Mouse (Mus musculus): ENCODE measurements at regions not wholly inside any gene's neighbourhood (a gene's known extent, or its start where the extent isn't known, plus 50 kb on each side); places are given as distances from the start of the nearest gene placed in this dataset.
"Not testable (repeated sequence)": the region's sequence is repeated elsewhere in the genome, so short reads cannot be mapped to it uniquely, and the experiment has no call there.

GRCm38 (mm10) chr12:79982497-79982896, 130.3 kb downstream of the Zfp36l1 start:
- H3K9me3 ChIP-seq; H3K27ac ChIP-seq; H3K4me3 ChIP-seq; H3K27me3 ChIP-seq (ENCODE audit: poor library complexity, severe bottlenecking); H3K36me3 ChIP-seq (replicated peaks); DNase-seq (ENCODE audit: extremely low spot score, low spot score): not testable (repeated sequence)
- 84% methylated on average over 1 of the region's 1 CpGs for whole genome bisulfite sequencing
- H3K4me1 ChIP-seq: peaks cover 34% of the 10 kb centered on the region

- Histone ChIP-seq H3K9me3 (no peaks in the 10 kb centered on the region), H3K4me3 (no peak overlapping the region), H3K36me3 (replicated peaks) (no peaks in the 10 kb centered on the region), H3K4me1 (peaks cover 28% of the 10 kb centered on the region), H3K27ac (0 out of 2 replicates have a peak overlapping the region, but pooled peaks have one; percentile 17), H3K27me3 (ENCODE audit: poor library complexity, severe bottlenecking) (no peaks in the 10 kb centered on the region)
- WGBS: 91% methylated on average over 4 of the region's 4 CpGs
- DNase-seq (ENCODE audit: extremely low spot score, low spot score): no peak
Measured at GRCm38 (mm10) chr12:79980711-79981110, 132.1 kb downstream of the Zfp36l1 start.

DNA sequence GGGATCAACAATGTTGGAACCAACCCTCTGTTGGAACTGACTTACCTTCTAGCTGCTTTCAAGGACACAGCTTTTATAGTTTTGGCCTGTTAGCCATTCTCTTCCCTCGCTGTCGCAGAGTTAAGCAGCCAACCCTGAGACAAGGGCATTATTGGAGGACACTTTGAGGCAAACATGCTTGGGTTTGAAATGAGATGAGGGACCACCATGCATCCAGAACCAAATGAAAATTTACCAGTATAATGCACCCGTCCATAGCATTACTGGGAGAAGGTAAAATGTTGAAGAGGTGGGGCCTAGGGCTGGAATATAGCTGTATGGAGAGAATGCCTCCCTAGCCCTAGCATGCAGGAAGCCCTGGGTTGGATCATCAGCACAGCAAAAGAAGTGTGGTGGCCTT, 135.7 kb downstream of the Zfp36l1 start:
- H3K27me3 ChIP-seq (ENCODE audit: poor library complexity, severe bottlenecking): no peaks in the 10 kb centered on the region
- WGBS: 97% methylated on average over 3 of the region's 3 CpGs

GRCm38 (mm10) chr12:79975466-79976239, 137.2 kb downstream of the Zfp36l1 start:
- Histone ChIP-seq H3K4me3 (no peak overlapping the region), H3K4me1 (peaks cover 45% of the 10 kb centered on the region), H3K9me3 (no peaks in the 10 kb centered on the region; the same call in 1 of the 2 replicates), H3K27me3 (ENCODE audit: poor library complexity, severe bottlenecking) (no peaks in the 10 kb centered on the region), H3K27ac (peak overlapping the region; percentile 78), H3K36me3 (replicated peaks) (no peaks in the 10 kb centered on the region)
- WGBS: 75% methylated on average over 9 of the region's 9 CpGs
- DNase-seq (ENCODE audit: extremely low spot score, low spot score): no peak

More for the DNA sequence above, 135.7 kb downstream of the Zfp36l1 start:
- no peak overlapping the region for H3K4me3 ChIP-seq
- no peaks in the 10 kb centered on the region for H3K36me3 ChIP-seq (replicated peaks)
- no peak for DNase-seq (ENCODE audit: extremely low spot score, low spot score)
- no peaks in the 10 kb centered on the region; the same call in 1 of the 2 replicates for H3K9me3 ChIP-seq
- no peak overlapping the region for H3K27ac ChIP-seq
- peaks cover 30% of the 10 kb centered on the region for H3K4me1 ChIP-seq

DNA sequence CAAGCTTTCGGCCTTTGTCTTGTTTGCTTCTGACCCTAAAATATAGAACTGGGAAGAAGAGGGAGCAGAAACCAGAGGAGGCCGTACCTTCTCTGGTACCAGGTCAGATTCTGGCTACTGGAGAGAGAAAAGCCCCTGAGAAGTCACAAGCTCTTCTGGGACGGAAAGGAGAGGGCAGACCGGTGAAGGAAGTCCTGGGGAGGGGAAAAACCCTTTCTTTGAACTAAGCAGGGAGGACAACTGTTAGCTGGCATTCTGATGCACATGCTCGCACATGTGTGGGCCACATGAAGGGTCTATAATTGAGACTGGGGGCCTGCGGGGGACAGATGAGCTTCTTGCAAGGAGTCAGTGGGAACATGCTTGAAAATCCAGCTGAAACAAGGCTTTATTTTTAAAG, 137.8 kb downstream of the Zfp36l1 start:
- no peak overlapping the region for H3K4me3 ChIP-seq
- H3K9me3 ChIP-seq: no peaks in the 10 kb centered on the region; the same call in 1 of the 2 replicates
- peak overlapping the region; percentile 78 for H3K27ac ChIP-seq
- WGBS: 79% methylated on average over 6 of the region's 6 CpGs
- DNase-seq (ENCODE audit: extremely low spot score, low spot score): no peak
- peaks cover 51% of the 10 kb centered on the region for H3K4me1 ChIP-seq
- H3K36me3 ChIP-seq (replicated peaks): no peaks in the 10 kb centered on the region
- no peaks in the 10 kb centered on the region for H3K27me3 ChIP-seq (ENCODE audit: poor library complexity, severe bottlenecking)

- Histone ChIP-seq H3K27ac (peak overlapping the region; percentile 78), H3K4me3 (no peak overlapping the region), H3K4me1 (peaks cover 56% of the 10 kb centered on the region), H3K9me3 (no peaks in the 10 kb centered on the region; the same call in 1 of the 2 replicates), H3K36me3 (replicated peaks) (no peaks in the 10 kb centered on the region), H3K27me3 (ENCODE audit: poor library complexity, severe bottlenecking) (no peaks in the 10 kb centered on the region)
- DNase-seq (ENCODE audit: extremely low spot score, low spot score): no peak
- WGBS: 60% methylated on average over 7 of the region's 7 CpGs
Measured at GRCm38 (mm10) chr12:79974530-79974929, 138.3 kb downstream of the Zfp36l1 start.

DNA sequence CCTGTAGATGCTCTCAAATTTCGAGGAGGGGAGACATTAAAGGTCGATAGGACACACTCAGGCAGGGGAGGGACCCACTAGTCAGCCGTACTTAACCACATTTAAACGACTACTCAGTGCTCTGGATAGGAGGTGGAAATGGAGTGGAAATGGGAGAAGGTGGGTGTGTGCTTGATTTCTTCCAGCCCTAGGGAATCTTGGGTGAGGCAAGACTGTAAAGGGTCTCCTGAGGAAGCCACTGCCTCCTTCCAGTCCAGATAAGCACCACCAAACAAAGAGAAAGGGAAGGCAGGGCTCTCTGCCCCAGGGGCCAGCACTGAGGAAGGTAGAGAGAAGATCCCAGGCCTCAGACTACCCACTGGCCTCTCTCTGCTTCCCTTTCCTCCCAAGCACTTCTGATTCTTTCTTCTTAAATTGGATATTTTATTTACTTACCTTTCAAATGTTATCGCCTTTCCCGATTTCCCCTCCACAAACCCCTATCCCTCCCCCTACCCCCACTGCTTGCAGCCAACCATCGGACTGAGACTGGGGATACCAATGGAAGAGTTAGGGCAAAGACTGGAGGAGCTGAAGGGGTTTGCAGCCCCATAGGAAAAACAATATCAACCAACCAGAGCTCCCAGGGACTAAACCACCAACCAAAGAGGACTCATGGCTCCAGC, 139.1 kb downstream of the Zfp36l1 start:
- Histone ChIP-seq H3K4me3 (no peak overlapping the region), H3K36me3 (replicated peaks) (no peaks in the 10 kb centered on the region), H3K27ac (peak overlapping the region; percentile 67; the same call in 1 of the 2 replicates), H3K27me3 (ENCODE audit: poor library complexity, severe bottlenecking) (no peaks in the 10 kb centered on the region), H3K4me1 (peaks cover 64% of the 10 kb centered on the region), H3K9me3 (no peaks in the 10 kb centered on the region; the same call in 1 of the 2 replicates)
- 88% methylated on average over 7 of the region's 7 CpGs for WGBS
- DNase-seq (ENCODE audit: extremely low spot score, low spot score): no peak

DNA sequence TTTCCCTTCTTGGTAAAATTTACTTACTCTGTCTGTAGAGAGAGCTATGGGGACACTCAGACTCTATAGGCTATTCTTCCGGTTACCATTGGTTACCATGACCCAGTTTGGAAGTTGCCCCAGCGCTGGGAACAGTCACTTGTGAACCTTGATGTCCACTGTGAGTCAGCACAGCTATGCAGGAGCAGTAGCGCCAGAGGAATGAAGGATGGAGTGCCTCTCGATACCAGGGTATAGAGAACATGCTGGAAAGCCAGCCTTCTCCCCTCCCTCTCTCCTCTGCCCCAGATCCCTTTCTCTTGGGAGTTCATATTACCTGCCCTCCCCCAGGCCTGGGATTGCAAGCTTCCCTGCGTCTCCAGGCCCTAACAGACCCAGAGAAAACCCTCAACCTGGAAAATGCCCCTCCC, 141.8 kb downstream of the Zfp36l1 start:
- Histone ChIP-seq H3K36me3 (replicated peaks) (no peaks in the 10 kb centered on the region), H3K27ac (peak overlapping the region; percentile 84), H3K4me3 (no peak overlapping the region), H3K27me3 (ENCODE audit: poor library complexity, severe bottlenecking) (peaks cover 7% of the 10 kb centered on the region; the same call in 1 of the 2 replicates), H3K4me1 (peaks cover 85% of the 10 kb centered on the region), H3K9me3 (no peaks in the 10 kb centered on the region; the same call in 1 of the 2 replicates)
- DNase-seq (ENCODE audit: extremely low spot score, low spot score): no peak
- WGBS: 58% methylated on average over 5 of the region's 5 CpGs

DNA sequence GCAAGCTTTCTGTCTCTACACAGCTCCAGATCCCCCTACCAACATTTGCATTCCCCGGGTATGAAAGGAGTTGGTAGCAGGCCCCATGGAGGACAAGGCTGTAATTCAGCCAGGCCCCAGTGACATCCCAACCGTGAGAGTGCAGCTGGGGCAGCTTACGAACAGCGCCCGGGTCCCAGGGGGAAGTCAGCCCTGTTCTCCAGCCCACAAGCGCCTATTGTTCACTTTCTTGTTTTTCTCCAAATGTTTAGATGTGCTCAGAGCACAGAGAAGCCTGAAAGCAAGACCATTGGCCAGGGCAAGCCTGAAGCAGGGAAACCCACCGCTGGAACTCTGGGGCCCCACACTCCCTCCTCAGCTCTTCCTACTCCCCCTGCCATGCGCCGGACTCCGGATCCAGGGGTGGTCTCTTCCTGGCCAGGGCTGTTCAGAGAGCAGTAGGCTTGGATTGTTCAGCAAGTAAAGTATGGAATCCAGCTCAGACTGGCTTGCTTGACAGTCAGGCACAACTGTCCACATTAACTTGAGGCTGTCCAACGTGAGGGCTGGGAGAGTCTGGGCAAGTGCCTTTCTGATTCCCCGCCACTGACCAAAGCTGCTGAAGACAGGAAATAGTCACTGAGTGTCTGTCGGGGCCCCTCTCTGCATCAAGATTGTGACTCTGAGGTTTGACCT, 142.4 kb downstream of the Zfp36l1 start:
- Histone ChIP-seq H3K27me3 (ENCODE audit: poor library complexity, severe bottlenecking) (peaks cover 7% of the 10 kb centered on the region; the same call in 1 of the 2 replicates), H3K9me3 (no peaks in the 10 kb centered on the region; the same call in 1 of the 2 replicates), H3K4me1 (peaks cover 85% of the 10 kb centered on the region), H3K36me3 (replicated peaks) (no peaks in the 10 kb centered on the region), H3K27ac (peak overlapping the region; percentile 84), H3K4me3 (no peak overlapping the region; the same call in 1 of the 2 replicates)
- WGBS: 26% methylated on average over 13 of the region's 13 CpGs
- DNase-seq (ENCODE audit: extremely low spot score, low spot score): no peak

- Histone ChIP-seq H3K9me3 (no peaks in the 10 kb centered on the region; the same call in 1 of the 2 replicates), H3K4me1 (peaks cover 84% of the 10 kb centered on the region), H3K27ac (peak overlapping the region; percentile 84), H3K4me3 (no peak overlapping the region), H3K27me3 (ENCODE audit: poor library complexity, severe bottlenecking) (peaks cover 7% of the 10 kb centered on the region; the same call in 1 of the 2 replicates), H3K36me3 (replicated peaks) (no peaks in the 10 kb centered on the region)
- DNase-seq (ENCODE audit: extremely low spot score, low spot score): no peak
- WGBS: 82% methylated on average over 3 of the region's 3 CpGs
Measured at GRCm38 (mm10) chr12:79969346-79970226, 143.2 kb downstream of the Zfp36l1 start.

GRCm38 (mm10) chr12:79968676-79969075, 144.1 kb downstream of the Zfp36l1 start:
- 81% methylated on average over 3 of the region's 3 CpGs for WGBS
- Histone ChIP-seq H3K36me3 (replicated peaks) (no peaks in the 10 kb centered on the region), H3K9me3 (no peaks in the 10 kb centered on the region; the same call in 1 of the 2 replicates), H3K4me1 (peaks cover 79% of the 10 kb centered on the region), H3K27me3 (ENCODE audit: poor library complexity, severe bottlenecking) (peaks cover 7% of the 10 kb centered on the region; the same call in 1 of the 2 replicates), H3K4me3 (no peak overlapping the region), H3K27ac (peak overlapping the region; percentile 84)
- no peak for DNase-seq (ENCODE audit: extremely low spot score, low spot score)

Data from forebrain, embryonic 10.5 days (tissue).